Mouse (Mus musculus) urinary bladder, postnatal 4 days (tissue): ENCODE measurements around the gene Lef1.

Experiments used
- DNase-seq, 2 experiments: peaks; one replicate each; pipeline ENCODE4 v3.0.0; 2021 to 2022; ENCODE audit warnings: low spot score in 2 of 2

Gene Lef1

DNA sequence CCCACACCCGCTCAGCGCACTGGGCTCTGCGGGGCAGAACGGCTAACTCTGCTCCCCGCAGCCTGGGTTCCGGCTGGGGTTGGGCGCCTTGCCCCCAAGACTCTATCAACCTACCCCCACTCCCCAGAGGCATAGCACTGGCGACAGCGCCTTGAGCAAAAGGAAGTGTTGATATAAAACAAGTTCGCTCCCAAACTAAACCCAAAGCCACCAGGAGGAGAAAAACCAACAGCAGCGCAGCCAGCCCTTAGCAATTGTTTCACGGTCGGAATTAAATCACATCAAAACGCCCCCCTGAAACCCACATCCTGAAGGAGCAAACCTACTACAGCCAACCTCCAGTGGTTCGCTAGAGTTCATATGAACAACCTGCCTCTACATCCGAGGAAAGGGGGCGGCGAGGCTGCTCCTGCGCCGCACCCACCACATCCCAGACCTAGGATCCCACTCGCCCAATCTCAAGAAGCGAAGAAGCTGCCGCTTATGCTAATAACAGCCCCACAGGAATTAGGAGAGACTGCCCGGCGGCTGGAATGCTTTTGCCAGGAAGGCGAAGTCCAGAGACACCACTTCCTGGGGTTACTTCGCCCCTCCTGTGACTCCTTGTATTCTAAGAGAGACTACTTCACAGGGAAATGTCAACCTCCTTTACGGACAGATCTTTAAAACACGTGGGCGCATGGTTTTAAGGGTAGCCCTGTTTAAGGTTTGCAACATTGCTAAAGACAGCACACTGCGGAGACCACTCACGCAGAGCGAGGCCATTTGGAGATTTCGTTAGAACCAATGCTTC, 2.8 kb upstream of the Lef1 start:
- DNase-seq: no peak

DNA sequence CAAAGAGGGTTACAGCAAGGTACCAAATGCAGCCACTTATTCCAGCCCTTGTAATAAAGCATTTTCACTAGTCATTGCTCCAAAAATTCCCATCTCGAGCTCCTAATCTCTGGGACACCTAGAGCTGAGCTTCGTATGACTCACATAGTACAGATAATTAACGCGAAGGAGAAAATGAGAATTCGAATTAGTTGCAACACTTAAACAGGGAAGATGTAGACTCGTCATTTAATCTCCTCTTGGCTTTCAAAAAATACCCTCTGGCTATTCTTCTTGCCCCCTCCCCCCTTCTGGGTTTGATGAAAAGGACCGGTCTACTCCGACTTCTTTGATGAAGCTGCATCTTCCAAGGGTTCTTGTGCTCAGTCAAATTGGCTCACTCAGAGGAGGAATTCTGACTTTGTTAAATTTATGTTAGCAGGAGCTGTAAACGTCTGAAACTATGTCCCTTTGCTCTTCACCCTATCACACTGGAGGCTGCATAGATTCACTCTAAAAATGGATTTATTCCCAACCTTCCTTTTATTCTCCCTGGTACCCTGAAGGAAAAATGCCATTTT, 2.1 kb upstream of the Lef1 start:
- no peak for DNase-seq

GRCm38 (mm10) chr3:131109066-131109685, 1.1 kb upstream of the Lef1 start:
- DNase-seq: no peak

GRCm38 (mm10) chr3:131109686-131110070, 593 bp upstream of the Lef1 start:
- no peak for DNase-seq

GRCm38 (mm10) chr3:131111151-131111850, 1.0 kb downstream of the Lef1 start:
- no peak for DNase-seq

- DNase-seq: no peak
These were observed 1.7 kb downstream of the Lef1 start for GRCm38 (mm10) chr3:131111851-131112572.

- no peak for DNase-seq
These were observed 2.3 kb downstream of the Lef1 start for GRCm38 (mm10) chr3:131112573-131112955.

GRCm38 (mm10) chr3:131113029-131113428, 2.8 kb downstream of the Lef1 start:
- DNase-seq: no peak

DNA sequence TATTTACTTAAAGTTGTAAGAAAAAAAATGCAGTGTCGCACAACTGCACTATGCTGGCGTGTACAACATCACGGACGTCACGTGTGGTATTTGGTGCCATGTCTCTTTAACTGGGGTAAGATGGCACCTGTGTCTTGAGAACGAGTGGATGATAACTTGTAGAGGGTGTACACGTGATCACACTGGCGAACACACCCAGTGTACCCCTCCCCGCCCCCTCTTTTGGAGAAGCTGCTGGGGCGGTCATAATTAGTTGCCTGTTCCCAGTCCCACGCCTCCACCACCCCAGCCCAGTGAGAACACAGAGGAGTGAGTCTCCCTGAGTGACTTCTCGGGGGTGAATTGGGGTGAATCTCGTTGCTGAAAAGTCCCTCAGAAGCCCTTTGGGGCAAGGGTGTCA, 5.8 kb downstream of the Lef1 start:
- DNase-seq: no peak

DNA sequence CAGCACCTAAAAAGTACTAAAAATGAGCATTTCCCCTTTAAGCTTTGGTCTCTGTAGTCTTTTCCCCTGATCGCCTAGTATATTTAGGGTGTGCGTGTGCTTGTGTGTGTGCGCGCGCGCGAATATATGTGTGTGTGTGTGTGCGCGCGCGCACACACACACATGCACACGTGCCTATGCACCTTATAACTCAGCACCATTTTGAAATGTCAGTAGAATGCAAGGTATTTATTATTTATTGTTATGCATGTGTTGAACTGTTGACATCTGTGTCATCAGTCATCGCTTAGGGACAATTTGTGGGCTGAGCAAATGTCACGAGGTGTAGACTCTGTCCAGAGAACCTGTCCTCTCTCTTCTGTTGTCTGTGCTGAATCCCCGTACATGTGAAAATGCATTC, 7.1 kb downstream of the Lef1 start:
- DNase-seq: no peak

DNA sequence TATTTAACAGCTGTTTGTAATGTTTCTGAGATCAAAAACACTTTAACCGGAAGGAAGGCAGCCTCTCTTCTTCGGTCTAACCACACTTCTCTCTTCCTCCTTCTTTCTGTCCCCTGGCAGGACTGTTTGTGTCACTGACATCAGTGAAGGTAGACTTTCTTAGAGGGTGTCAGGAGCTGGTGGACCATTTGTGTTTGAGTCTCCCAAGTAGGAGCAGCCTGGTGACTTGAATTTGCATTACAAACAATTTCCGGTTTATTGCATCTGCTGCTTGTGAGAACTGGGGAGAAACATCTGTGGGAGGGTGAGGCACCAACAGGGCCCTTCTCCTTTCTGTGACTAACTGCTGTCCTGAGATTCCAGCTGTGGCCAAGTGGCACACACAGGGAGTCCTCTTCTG, 7.6 kb downstream of the Lef1 start:
- DNase-seq: no peak

GRCm38 (mm10) chr3:131119435-131119834, 9.2 kb downstream of the Lef1 start:
- DNase-seq: no peak

GRCm38 (mm10) chr3:131123501-131123900, 13.2 kb downstream of the Lef1 start:
- DNase-seq: no peak

DNA sequence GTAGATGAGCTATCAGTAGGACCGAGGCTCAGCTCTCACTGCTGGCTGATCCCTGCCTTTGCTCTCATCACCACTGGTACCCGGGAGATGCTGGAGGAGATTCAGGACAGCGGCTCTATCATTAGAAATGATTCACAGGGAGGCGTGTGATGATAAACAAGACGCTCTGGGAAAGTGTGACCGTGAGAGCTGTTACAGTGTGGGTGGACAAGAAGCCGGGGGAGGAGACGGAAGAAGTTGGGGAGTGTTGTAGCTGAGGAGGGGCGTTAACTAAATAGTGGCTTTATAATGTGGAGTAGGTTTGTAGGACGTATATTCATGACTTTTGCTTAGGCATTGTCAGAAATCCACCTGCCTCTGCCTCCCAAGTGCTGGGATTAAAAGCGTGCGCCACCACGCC, 15.6 kb downstream of the Lef1 start:
- no peak for DNase-seq

DNA sequence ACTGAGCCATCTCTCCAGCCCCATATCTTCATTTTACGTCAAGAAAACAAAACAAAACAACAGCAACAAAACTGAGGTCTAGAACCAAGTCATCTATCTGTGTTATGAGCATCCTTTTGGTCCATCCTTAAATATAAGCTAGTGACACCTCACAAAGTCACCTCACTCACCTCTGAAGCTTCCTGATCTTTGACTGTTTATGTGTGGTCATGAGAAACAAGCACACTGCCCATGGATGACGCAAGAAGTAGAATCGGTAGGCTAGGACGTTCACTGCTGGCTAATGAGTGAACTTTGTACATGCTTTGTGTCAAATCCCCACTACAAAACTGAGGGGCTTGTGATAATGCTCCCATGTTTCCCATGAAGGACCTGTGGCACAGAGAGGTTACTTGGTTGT, 16.2 kb downstream of the Lef1 start:
- DNase-seq: no peak

GRCm38 (mm10) chr3:131134003-131134402, 23.7 kb downstream of the Lef1 start:
- DNase-seq: no peak

GRCm38 (mm10) chr3:131135434-131135833, 25.2 kb downstream of the Lef1 start:
- DNase-seq: no peak

DNA sequence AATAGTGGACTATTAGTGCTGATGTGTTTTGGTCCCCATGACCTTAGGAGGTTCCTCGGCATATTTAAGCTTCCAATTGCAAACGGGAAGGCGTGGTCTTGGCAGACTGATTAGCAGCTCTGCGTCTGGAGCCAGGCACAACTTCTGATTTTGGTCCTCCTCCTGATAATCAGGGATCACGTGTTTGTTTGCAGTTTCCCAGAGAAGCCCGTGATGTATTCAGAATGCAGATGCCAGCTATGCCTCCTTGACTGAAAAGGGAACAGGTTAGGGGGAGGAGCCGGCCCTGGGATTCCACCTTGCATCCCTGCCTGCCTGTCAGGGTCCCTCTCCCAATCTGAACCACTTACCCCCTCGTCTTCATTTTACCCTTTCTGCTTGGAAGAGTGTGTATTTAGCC, 26.2 kb downstream of the Lef1 start:
- DNase-seq: no peak

GRCm38 (mm10) chr3:131137119-131137781, 27.0 kb downstream of the Lef1 start:
- no peak for DNase-seq

- DNase-seq: no peak
These were observed 28.0 kb downstream of the Lef1 start for GRCm38 (mm10) chr3:131138224-131138623.

GRCm38 (mm10) chr3:131138797-131139196, 28.5 kb downstream of the Lef1 start:
- no peak for DNase-seq
